Mouse (Mus musculus) thymus, postnatal 14 days (tissue): ENCODE results near the gene Pgpep1l.
"Not testable (repeated sequence)": the region's sequence is repeated elsewhere in the genome, so short reads cannot be mapped to it uniquely, and the experiment has no call there.

Experiments
- DNase-seq: peaks from one replicate; pipeline ENCODE4 v3.0.0; 2021

Gene Pgpep1l

DNA sequence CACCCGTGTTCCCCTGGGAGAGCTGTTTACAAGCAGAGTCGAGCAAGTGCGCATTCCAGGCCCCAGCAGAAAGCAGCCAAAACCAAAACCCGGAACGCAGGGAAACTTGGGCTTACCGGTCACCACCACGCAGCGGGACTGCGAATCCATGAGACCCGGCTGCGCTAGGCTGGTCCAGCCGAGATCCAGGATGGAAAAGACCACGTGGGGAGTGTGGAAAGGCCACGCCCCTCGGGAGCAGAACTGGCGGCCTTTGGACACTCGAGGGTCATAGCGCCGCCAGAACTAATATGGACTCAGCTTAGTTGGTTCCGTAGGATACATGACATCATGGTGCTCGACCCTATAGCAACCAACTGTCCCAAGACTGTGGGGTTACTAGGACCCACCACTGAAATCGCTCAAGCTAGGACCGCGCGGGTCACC lies at the start of gene Pgpep1l:
TSS of gene Pgpep1l (minus strand) at position 206 of the 426 bp plus-strand sequence.
- DNase-seq: peak; percentile 56

DNA sequence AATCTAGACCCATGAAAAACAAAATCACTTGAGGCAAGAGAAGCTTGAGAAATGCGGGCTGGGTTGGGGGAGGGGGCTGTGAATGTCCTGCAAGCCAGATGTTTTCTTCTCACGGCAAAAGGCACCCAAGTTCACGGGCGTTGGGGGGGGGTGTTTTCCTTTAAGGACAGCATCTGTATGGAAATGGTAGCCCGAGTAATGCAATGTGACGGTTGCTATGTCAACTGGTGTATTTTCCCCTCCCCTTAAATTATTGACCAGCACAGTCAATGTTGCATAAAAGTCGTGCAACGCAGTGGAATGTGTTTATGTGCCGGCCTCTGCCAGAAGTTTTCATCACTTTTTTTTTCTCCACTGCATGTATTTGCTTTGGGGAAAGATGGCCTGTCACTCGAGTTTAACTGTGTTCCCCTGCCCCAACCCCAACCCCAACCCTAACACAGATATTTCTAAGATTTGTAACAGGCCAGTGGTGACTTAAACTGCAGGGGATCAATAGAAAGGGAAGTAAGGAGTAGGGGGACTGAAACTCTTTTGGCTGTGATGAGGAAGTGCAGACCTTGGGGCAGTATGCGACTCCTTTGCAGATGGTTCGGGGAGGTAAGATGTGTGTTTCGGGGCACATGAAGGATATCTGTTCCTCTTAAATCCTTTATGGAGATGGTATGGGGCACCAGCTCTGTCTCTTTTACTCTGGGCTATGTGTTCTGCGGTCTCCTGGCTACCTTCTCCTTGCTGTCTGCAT lies 49.2 kb upstream of the Pgpep1l start:
- DNase-seq: no peak

DNA sequence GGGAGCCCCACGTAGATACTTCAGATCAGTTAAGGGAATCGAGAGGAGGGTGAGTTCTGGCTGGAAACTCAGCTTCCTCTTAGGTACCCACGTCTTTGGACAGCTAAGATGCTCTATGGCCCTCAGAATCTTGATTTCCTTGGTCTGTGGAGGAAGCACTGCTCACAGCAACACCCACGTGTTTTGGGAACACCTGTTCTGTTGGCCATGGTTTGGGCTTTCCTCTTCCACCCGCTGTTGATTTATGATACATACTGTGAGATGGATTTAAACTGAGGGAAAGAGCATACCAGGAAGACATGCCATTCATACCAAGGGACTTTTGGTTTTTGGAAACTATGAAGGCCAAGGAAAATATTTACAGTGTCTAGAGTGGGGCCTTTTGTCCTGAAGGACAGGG lies 48.4 kb upstream of the Pgpep1l start:
- DNase-seq: no peak

DNA sequence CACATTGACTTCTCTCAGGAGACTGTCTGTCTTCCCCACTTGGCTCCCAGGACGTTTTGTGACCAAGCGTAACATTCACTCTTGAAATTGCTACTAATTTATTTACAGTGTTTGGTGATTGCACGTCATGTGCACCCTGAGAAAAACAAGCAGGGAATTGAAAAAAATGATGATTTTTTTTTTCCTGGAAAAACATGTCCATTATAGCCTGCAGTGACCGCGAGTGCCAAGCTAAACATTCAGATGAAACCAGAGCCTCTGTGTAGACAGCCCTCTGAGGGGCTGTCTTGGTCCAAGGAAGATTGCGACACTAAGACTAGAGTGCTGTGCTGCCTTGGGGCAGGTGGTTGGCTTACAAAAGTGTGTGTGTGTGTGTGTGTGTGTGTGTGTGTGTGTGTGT lies 47.4 kb upstream of the Pgpep1l start:
- DNase-seq: no peak

DNA sequence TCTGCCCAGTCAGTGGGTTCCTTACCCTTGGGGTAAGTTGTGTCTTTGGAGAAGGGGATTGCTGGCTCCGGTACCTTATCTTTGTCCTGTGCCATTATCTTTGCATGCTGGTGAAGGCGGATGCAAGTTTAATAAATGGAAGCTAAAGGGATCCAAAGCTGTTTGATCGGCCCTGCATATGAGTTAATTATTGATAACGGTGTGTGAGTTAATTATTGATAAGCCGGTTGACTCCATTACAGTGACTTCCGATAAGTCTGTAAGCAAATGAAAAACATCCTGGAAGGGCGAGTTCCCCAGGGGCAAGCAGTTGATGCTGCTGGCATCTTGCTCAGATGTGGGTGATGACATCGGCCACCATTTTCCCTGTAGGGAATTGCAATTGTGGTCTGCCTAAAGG lies 42.7 kb upstream of the Pgpep1l start:
- no peak for DNase-seq

DNA sequence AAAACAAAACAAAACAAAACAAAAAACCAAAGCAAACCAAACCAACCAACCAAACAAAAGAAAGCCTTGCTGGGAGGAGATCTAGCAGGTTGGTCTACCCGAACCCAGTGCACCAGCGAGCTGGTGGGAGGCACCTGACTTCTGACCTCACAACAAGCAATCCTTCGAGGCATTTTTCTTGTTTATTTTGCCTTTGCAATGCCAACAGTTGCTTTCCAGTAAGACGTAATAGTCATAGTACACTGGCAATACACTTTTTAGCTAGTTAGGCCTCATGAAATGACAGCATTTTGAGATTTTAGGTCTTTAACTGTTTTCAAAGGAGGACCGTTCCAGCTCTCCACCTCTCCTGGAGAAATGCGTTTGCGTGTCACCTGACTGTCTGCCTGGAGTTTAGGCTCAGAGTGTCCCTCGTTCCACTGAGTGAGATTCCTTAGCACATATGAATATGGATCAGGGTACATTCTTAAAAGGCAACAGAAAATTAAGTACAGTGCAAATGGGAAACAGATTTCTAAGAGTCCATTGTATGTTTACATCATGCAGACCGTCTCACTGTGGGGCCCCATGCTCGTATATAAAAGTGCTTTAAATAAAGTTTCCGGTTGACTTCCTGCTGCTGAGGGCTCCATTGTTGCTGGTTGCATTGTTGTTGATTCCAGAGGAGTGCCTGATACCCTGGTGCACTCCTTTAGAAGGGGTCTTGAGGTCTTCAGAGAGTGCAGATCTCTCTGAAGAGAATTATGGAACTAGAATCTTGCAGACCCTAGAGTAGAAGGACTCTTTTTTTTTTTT lies 41.9 kb upstream of the Pgpep1l start:
- DNase-seq: no peak

DNA sequence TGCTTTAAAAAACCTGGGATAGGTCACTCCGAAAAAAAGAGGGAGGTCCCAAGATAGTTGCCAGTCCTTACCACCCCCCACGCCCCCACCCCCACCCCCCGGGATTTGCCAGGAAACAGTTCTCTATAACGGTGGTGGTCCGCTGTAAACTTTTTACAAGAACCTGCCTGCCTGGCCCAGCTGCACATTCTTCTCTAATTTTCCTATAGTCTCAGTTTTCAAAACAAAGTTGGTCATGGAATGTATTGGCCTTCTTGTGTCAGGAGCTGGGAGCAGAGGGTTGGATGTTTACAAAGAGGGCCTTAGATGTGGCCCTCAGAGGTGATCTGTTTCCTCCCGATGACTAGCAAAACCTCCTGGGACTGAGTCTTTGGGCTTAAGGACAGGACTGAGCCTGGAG lies 39.7 kb upstream of the Pgpep1l start:
- no peak for DNase-seq

DNA sequence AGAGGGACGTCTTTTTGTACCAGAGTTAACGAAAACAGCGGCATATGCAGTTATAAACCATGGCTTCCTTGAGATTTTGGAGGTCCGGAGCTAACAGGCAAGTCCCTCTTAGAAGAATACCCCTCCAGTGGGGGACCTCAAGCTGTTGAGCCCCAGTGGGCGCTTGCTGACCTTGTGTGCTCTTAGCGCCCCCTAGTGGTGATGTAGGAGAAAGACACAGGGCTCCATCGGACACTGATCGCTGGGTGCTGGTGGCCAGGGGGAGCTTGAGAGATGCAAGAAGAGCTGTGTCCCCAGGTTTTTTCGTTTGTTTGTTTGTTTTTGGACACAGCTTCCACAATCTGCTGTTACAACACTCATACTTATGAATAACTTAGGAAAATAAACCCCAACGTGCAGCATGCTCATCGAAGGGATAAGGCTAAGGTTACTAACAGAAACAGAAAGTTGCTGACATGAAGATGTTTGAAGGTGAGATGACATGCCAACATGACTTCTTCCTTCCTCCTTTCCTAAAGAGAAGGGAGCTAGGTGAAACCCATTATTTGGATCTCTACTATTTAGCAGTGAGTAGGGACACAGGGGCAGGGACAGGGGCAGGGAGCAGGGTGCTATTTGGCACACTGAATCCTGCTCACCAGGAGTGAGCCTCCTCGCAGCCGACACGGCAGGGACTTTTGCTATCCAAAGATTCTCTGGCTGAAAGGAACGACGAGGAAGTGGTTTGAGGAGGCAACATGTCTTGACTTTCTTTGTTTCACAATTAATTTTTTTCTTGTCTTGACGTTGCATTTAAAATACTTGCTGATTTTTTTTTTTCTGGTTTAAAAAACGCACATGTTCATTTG lies 38.8 kb upstream of the Pgpep1l start:
- DNase-seq: peak; percentile 83

DNA sequence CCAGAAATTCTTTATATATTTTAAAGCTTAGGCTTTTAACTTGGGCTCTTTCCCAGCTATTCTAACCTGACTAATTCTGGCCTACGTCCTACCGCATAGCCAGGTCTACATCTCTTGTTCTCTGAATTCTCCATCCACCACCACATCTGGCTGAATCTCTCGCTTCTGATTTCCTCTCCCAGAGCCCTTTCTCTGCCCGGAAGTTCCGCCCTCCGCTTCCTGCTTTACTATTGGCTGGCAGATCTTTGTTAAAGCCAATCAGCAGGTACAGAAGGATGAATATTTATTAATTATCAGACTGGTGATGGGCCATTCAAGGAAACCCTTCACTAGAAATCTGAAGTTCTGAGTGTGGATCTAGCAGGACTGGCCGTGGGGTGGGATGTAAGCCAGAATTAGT lies 37.1 kb upstream of the Pgpep1l start:
- no peak for DNase-seq

DNA sequence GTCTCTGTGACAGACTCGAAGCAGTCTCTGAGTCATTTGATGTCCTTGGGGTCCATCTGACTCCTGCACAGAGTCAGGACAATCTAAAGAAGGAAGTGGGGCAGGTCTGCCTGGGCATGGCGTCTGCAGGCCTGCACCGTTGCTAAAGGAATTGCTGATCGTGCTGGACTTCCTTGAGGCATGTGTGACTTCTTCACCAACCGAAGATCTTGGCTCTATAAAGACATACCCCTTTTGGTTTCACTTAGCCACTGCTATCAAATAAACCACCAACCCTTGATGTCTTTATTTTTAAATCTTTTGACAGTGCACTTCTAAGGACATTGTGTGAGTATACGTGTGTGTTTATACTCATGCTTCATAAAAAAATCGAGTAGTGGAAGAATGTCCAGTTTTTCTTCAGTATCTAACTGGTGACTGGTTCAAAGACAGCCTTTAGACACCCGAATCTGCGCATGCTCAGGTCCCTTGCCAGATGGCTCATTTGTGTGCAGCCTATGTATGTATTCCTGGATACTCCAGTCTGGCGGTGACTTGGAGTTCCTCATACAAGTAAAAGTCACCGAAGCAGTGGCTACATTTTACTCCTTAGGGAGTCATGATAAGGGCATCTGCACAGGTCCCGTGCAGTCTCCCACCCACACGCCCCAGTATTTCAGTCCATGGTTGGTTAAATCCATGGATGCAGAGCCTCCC lies 34.5 kb upstream of the Pgpep1l start:
- DNase-seq: no peak

DNA sequence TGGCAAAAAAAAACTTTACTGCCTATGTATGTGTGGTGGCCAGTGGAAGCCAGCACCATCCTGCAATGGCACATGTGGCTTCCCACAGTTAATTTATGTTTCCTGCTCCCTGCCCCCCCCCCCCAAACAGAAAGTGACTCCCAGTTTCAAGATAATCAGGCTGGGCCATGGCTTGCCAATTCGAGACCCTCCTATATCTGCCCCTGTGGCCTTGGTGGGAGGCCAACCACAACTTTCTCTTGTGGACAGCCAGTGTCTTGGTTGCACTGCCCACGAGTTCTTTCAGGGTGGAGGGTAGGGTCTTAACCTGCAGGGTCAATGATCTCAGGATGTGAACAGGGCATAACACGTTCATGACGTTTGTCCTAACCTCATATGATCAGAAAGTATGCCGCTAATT lies 32.5 kb upstream of the Pgpep1l start:
- DNase-seq: no peak

DNA sequence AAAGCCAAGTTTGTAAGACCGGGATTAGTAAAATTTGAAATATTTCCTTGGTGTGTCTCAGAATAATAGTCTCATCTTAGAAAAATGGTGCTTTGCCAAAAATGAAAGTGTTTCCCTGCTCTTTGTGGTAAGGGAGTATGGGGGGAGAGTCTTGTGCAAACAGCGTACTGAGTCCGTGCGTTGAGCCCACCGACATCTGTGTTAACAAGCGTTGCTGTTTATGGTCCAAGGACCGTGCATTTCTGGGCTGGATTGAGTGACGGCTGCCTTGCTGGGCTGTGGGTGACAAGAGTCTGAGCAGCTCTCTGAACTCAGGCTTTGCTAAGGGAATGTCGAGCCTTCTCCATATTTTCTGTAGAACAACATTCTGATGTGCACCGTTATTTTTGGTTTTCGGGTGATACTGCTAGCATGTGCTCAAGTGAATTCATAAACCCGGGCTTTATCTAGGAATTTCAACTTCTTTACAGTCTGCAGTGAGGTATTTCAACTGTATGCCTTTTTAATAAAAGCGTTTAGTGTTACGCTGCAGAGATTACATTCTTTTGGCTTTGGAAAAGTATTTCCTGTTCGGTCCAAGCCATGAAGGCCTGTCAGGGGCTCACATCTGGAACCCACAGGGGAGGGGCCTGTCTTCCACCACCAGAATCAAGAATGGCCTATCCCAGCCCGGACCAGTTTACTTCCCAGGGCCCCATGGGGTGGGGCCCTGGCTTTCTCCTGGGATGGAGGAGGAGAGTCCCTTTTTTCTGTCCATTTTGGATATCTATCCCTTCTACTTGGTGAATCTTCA lies 30.2 kb upstream of the Pgpep1l start:
- DNase-seq: no peak

DNA sequence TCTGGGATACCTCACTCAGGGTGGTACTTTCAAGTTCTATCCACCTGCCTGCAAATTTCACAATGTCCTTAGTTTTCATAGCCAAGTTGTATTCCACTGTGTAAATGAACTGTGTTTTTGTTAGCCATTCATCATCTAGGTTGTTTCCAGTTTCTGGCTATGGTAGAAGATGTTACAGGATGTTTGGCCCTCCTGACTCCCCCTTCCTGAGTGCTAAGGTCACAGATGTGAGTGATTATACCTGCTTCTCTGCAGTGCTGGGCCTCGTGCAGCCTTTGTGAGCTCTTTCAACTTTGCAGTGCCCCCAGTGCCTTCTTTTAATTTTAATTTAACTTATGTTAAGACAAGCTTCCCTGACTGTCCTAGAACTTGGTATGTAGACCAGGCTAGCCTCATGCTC lies 27.6 kb upstream of the Pgpep1l start:
- no peak for DNase-seq

DNA sequence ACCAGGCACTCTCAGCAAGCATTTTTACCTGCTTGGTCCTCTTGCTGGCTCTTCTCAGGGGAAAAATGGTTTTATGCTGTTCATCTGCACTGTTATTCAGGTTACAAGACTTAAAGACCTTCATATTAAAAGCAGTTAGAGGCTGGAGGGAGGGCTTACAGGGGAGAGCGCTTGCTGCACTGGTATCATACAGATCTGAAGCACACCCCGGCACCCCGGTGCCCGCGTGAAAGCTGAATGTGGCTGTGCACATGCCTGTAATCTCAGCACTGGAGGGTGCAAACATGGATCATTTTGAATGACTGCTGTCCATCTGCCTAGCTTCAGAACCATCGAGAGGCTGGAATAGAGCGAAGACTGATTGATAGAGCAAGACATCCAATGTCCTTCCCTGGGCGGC lies 25.0 kb upstream of the Pgpep1l start:
- DNase-seq: peak; percentile 67

DNA sequence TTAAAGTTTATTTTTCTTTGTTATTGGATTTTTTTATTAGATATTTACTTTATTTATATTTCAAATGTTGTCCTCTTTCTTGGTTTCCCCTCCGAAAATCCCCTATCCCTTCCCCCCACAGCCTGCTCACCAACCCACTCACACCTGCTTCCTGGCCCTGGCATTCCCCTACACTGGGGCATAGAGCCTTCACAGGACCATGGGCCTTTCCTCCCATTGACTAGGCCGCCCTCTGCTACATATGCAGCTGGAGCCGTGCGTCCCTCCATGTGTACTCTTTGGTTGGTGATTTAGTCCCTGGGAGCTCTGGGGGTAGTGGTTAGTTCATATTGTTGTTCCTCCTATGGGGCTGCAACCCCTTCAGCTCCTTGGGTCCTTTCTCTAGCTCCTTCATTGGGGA lies 24.0 kb upstream of the Pgpep1l start:
- DNase-seq: peak; percentile 69

DNA sequence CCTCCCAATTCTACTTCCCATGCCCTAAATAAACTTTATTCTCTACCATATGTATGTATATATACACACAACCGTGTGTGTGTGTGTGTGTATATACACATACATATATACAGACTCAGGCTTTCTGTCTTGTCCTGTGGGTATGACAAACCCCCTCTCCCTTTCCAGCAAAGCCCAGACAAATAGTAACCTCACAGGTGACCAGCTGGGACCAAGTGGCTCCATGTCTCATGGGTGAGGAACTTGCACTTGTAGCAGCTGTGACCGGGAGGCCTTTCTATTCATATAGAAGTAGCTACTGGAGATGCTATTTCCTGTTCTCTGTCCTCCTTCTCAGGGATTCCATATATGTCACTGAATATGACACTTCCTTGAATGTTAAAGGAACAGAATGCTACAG lies 23.5 kb upstream of the Pgpep1l start:
- no peak for DNase-seq

DNA sequence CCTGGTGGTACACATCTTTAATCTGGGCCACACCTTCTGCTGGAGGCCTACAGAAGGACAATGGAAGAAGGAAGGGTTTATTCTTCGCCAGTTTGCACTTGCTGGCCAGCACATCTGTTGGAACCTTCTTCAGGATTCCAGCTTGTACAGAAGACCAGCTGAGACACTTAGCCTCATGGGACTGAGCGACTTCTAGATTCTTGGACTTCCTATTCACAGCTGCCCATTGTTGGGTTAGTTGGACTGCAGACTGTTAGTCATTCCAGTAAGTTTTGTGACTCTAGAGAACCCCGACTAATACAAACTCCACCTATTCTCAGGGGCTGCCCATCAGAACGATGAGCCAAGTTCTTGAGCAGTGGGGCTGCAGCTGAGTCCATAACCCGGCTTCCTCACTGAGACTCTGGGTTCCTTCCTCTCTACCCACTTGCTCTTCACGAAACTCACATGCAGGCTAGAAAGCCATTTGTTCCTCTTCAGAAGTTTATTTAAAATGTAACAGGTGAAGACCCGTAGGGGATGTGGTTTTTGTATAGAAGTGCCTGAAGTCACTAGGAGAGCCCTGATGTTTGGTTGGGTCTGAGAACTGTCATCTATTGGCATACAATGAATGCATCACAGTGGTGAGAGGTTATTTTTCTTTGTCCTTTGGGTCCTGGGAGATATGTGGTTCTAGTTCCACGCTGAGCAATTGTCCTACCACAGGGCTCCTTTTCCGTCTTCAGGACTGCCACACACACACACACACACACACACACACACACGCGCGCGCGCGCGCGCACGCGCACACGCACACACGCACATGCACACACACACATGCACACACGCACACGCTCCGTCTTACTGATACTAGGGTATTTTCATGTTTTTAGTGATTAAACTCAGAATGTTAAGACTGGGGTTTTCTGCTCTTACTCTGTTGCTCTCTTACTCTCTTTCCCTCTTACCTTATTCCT lies 22.8 kb upstream of the Pgpep1l start:
- DNase-seq: peak; percentile 72

DNA sequence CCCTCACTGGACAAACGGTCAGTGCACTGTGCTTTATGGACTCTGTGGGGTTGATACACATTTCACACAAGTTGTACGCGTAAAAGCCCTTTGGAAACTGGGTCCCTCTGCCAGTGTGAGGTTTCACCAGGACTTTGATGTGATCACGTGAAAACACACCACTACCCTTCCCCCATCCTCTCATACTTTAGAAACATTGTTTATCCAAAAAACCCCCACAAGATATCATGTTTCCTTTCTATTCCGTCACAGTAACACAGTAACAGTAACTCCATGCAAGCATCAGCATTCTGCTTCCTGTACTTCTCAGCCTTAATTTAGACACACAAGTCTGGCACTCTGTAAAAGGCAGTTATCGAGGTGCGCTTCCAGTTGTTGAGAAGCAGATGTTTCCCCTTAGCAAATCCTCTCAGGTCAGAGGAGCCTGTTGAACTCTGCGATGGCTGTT lies 21.8 kb upstream of the Pgpep1l start:
- peak; percentile 69 for DNase-seq

DNA sequence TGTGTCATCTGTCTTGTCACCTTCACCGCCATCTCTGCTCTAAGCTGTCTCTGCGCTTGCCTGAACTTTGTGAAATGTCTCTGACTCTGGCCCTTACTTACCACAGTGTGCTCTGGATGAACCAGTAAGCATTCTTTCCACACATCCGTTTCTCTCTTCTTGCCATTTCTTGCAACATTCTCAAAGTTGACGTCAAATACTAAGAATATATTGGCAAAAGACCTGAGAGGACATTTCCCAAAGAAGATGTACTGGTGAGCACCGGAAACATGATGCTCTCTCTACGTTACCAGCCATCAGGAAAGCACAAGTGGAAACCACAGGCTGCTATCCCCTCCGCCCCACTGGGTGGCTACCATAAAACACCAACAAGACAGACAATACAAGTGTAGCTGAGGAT lies 19.7 kb upstream of the Pgpep1l start:
- DNase-seq: peak; percentile 46

DNA sequence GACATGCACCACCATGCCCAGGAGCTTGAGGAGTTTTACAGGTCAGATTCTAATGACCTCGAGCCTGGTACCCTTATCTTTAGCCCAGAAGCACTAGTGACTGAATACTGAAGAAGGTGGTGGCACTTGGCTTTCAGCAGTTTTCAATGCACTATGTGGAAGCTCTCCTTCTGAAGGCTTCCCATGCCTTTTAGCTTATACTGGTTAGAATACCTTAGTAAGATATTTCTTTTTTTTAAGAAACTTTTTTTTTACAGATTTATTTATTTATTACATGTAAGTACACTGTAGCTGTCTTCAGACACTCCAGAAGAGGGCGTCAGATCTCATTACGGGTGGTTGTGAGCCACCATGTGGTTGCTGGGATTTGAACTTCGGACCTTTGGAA lies 19.1 kb upstream of the Pgpep1l start:
- not testable (repeated sequence) for DNase-seq
